8 mouse cellular contexts compared by ENCODE assay signal in the genomic region with DNA sequence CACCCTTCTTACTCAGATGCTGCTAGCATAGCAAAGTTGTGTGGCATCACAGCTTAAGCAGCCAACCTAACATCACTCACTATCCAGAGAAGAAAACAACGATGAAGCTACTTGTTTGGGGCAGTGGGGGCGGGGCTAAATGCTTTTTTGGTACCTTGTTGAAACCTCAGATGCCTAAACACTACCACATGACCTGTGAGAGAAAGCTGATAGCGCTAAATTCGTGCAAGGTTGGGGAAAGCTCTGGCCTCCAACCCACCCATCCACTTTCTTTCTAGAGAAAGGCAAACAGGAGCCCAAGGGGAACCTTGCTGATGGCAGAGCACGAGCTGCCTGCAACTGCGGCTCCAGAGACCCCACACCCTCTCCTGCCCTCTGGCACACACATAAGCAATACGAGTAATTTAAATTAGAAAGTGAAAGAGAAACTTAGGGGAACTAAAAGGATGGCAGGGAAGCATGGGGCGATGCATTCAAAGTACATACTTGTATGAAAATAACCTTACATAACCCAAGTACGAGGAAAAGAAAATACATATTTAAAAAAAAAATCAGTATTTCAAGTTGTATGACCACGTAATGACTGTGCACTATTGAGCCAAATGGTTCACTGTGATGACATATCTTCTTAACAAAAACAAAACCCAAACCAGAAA. TPM values are rescaled to one million over a fixed set of nuclear protein-coding genes. Genes with fewer than 3 reads are reported as not detected.
DNase-seq lines count a peak whose midpoint lies in the region; ATAC-seq lines count a peak whose summit lies in the region.

No protein-coding gene starts in this region.

- no peaks in the 10 kb centered on the region for H3K9me3 ChIP-seq in hindbrain, embryonic 14.5 days (ENCODE audit: control insufficient read depth, low read length)
- no peaks in the 10 kb centered on the region for H3K9me3 ChIP-seq in hindbrain, embryonic 10.5 days
- H3K9me3 ChIP-seq in heart, embryonic 13.5 days = no peaks in the 10 kb centered on the region

- H3K4me2 ChIP-seq in hindbrain, embryonic 14.5 days (replicated peaks) = 0 out of 2 replicates have a peak overlapping the region, but pooled peaks have one; percentile 7
- peak overlapping the region; percentile 67 for H3K4me2 ChIP-seq in heart, embryonic 13.5 days

- no peak overlapping the region for H3K4me3 ChIP-seq in hindbrain, embryonic 14.5 days (replicated peaks; ENCODE audit: low read length)
- H3K4me3 ChIP-seq in hindbrain, embryonic 10.5 days = no peak overlapping the region
- peak overlapping the region; percentile 36 for H3K4me3 ChIP-seq in heart, embryonic 13.5 days

- no peak overlapping the region for H3K9ac ChIP-seq in hindbrain, embryonic 14.5 days
- peak overlapping the region; percentile 78 for H3K9ac ChIP-seq in heart, embryonic 13.5 days

- H3K36me3 ChIP-seq in hindbrain, embryonic 14.5 days (replicated peaks; ENCODE audit: control insufficient read depth, insufficient read depth) = peaks cover 19% of the 10 kb centered on the region
- peaks cover 23% of the 10 kb centered on the region for H3K36me3 ChIP-seq in hindbrain, embryonic 10.5 days
- peaks cover 32% of the 10 kb centered on the region for H3K36me3 ChIP-seq in heart, embryonic 13.5 days

- H3K27me3 ChIP-seq in hindbrain, embryonic 14.5 days (ENCODE audit: control insufficient read depth, insufficient read depth, low read length) = no peaks in the 10 kb centered on the region
- no peaks in the 10 kb centered on the region for H3K27me3 ChIP-seq in hindbrain, embryonic 10.5 days (ENCODE audit: insufficient read depth, poor library complexity, severe bottlenecking)
- H3K27me3 ChIP-seq in heart, embryonic 13.5 days (replicated peaks) = no peaks in the 10 kb centered on the region

- ATAC-seq in hindbrain, embryonic 14.5 days (ENCODE audit: low FRiP score) = no peak
- no peak for ATAC-seq in heart, embryonic 13.5 days (ENCODE audit: extremely low read depth, insufficient number of reproducible peaks, low FRiP score, low TSS enrichment)

- peak overlapping the region; percentile 54; the same call in 1 of the 2 replicates for H3K27ac ChIP-seq in hindbrain, embryonic 14.5 days
- H3K27ac ChIP-seq in hindbrain, embryonic 10.5 days = no peak overlapping the region; the same call in 1 of the 2 replicates
- H3K27ac ChIP-seq in heart, embryonic 13.5 days (replicated peaks) = peak overlapping the region; percentile 70

- no peak for DNase-seq in hindbrain, embryonic 14.5 days (ENCODE audit: low spot score)
- DNase-seq in hindbrain, embryonic 10.5 days (ENCODE audit: low spot score) = no peak
- DNase-seq in NIH3T3 (ENCODE audit: low read depth) = peak; percentile 69
- peak; percentile 18 for DNase-seq in lung, postnatal 14 days
- peak; percentile 61 for DNase-seq in thymus, postnatal 0 days (ENCODE audit: low spot score)
- no peak for DNase-seq in left cerebral cortex, postnatal 36 days (ENCODE audit: low spot score in 2 of 2)
- no peak for DNase-seq in right cerebral cortex, postnatal 4 days

- 59% methylated on average over 10 of the region's 10 CpGs for whole genome bisulfite sequencing in hindbrain, embryonic 14.5 days
- WGBS in hindbrain, embryonic 10.5 days = 57% methylated on average over 10 of the region's 10 CpGs
- WGBS in heart, embryonic 13.5 days = 47% methylated on average over 10 of the region's 10 CpGs

- intact Hi-C loops in left cerebral cortex, postnatal 36 days (cut with DNase I) = no loop called here

- H3K4me1 ChIP-seq in hindbrain, embryonic 14.5 days (replicated peaks; ENCODE audit: control insufficient read depth, insufficient read depth, low read length) = peaks cover 16% of the 10 kb centered on the region; the same call in 1 of the 2 replicates
- peaks cover 38% of the 10 kb centered on the region for H3K4me1 ChIP-seq in hindbrain, embryonic 10.5 days (replicated peaks)
- peaks cover 44% of the 10 kb centered on the region for H3K4me1 ChIP-seq in heart, embryonic 13.5 days

RNA-seq across cellular contexts. Expression of a gene that starts 7.7 kb away (rescaled TPM):
- 2.7 and 2.9 TPM in 2 replicates for polyA plus RNA-seq in hindbrain, embryonic 14.5 days (2014; fragmentation: Nextera tagmentation; extraction: Ambion mirVana)
- polyA plus RNA-seq in hindbrain, embryonic 10.5 days (2016; fragmentation: Nextera tagmentation; extraction: Ambion mirVana) = 3.0 and 3.2 TPM in 2 replicates
- 3.8 and 5.8 TPM in 2 replicates for polyA plus RNA-seq in heart, embryonic 13.5 days (2015; fragmentation: Nextera tagmentation; extraction: Ambion mirVana)
- polyA plus RNA-seq in thymus, postnatal 0 days (2015; fragmentation: Nextera tagmentation; extraction: Ambion mirVana) = 4.7 and 8.0 TPM in 2 replicates
- 100 to 1,000 TPM; 138 to 141 TPM for total RNA-seq in left cerebral cortex, postnatal 36 days (2021)

Comparison
In these comparisons a context has a peak if more than half of its experiments do, and no peak if none do; other contexts are left out.
1. DNase-seq: peak in NIH3T3 (single experiment), lung, postnatal 14 days (single experiment) and thymus, postnatal 0 days (single experiment); none in hindbrain, embryonic 14.5 days (single experiment), hindbrain, embryonic 10.5 days (single experiment), left cerebral cortex, postnatal 36 days (0 of 2) and right cerebral cortex, postnatal 4 days (single experiment).